22 mouse cellular contexts compared by ENCODE assay signal in the genomic region with DNA sequence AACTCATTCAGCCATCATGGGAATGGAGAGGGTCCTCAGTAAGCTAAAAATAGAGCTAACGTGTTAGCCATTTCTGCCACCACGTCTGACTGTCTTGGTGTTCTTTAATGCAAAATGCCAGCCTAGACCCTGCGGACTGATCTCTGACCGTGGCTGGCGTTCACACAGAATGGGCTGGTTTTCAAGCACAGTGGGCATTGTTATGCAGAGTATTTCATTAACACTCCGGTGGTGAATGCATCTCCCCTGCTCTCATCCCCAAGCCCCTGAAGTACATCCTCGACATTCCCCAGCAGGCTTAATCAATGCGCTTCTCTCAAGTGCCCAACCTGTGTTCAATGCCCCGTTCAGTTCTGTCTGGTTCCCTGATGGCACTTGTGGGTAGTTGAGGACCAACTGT.
DNase-seq lines count a peak whose midpoint lies in the region; ATAC-seq and TF ChIP-seq lines count a peak whose summit lies in the region.
"Had no signal": no experiment of that assay in that cellular context is flagged by ENCODE, and none has a peak within 500 bp of the region (broad histone marks: within the 10 kb centered on the region; RNA-seq: fewer than 3 reads in every experiment).

No protein-coding gene starts in this region.

- 29% methylated on average over 9 of the region's 9 CpGs for WGBS in forebrain, embryonic 10.5 days
- 18% methylated on average over 9 of the region's 9 CpGs for WGBS in forebrain, embryonic 11.5 days
- WGBS in hindbrain, embryonic 10.5 days = 25% methylated on average over 9 of the region's 9 CpGs
- WGBS in hindbrain, postnatal 0 days = 24% methylated on average over 9 of the region's 9 CpGs
- WGBS in midbrain, embryonic 12.5 days = 18% methylated on average over 9 of the region's 9 CpGs
- 75% methylated on average over 9 of the region's 9 CpGs for WGBS in lung, adult 2 months

- no peaks in the 10 kb centered on the region for H3K9me3 ChIP-seq in forebrain, embryonic 10.5 days
- no peaks in the 10 kb centered on the region for H3K9me3 ChIP-seq in forebrain, embryonic 11.5 days (ENCODE audit: control insufficient read depth, low read length)
- H3K9me3 ChIP-seq in hindbrain, embryonic 10.5 days = no peaks in the 10 kb centered on the region
- no peaks in the 10 kb centered on the region for H3K9me3 ChIP-seq in hindbrain, postnatal 0 days (ENCODE audit: low read length)
- H3K9me3 ChIP-seq in midbrain, embryonic 12.5 days = no peaks in the 10 kb centered on the region
- H3K9me3 ChIP-seq: hindbrain, embryonic 15.5 days; megakaryocyte, embryonic 14.5 days had no signal

- H3K4me1 ChIP-seq in forebrain, embryonic 10.5 days = peaks cover 18% of the 10 kb centered on the region
- H3K4me1 ChIP-seq in forebrain, embryonic 11.5 days (replicated peaks; ENCODE audit: control insufficient read depth, insufficient read depth, low read length) = peaks cover 4% of the 10 kb centered on the region; the same call in 1 of the 2 replicates
- H3K4me1 ChIP-seq in hindbrain, embryonic 10.5 days (replicated peaks) = peaks cover 37% of the 10 kb centered on the region
- peaks cover 3% of the 10 kb centered on the region; the same call in 1 of the 2 replicates for H3K4me1 ChIP-seq in hindbrain, postnatal 0 days (ENCODE audit: insufficient read depth, low read length)
- peaks cover 29% of the 10 kb centered on the region for H3K4me1 ChIP-seq in midbrain, embryonic 12.5 days
- peaks cover 2% of the 10 kb centered on the region; the same call in 1 of the 2 replicates for H3K4me1 ChIP-seq in lung, adult 2 months (ENCODE audit: control insufficient read depth, insufficient read depth, low read length)

- H3K4me3 ChIP-seq in forebrain, embryonic 10.5 days = no peak overlapping the region
- no peak overlapping the region for H3K4me3 ChIP-seq in forebrain, embryonic 11.5 days (ENCODE audit: low read depth, low read length)
- no peak overlapping the region for H3K4me3 ChIP-seq in hindbrain, embryonic 10.5 days
- H3K4me3 ChIP-seq in hindbrain, postnatal 0 days (ENCODE audit: low read length) = no peak overlapping the region
- no peak overlapping the region for H3K4me3 ChIP-seq in midbrain, embryonic 12.5 days
- H3K4me3 ChIP-seq in lung, adult 2 months (replicated peaks; ENCODE audit: extremely low read depth, low read depth, low read length) = no peak overlapping the region
- H3K4me3 ChIP-seq: gastrocnemius, adult 2 months; hindbrain, embryonic 15.5 days; megakaryocyte, embryonic 14.5 days; myocyte had no signal

- ATAC-seq in forebrain, embryonic 11.5 days (replicated peaks; ENCODE audit: low FRiP score) = no peak
- ATAC-seq in hindbrain, postnatal 0 days = no peak
- ATAC-seq in midbrain, embryonic 12.5 days (ENCODE audit: low FRiP score, low read depth) = no peak
- ATAC-seq: activated CD4-positive, CD25-positive, alpha-beta regulatory T cell, adult 4 months; intestine, postnatal 0 days had no signal

- H3K27ac ChIP-seq in forebrain, embryonic 10.5 days = peak overlapping the region; percentile 48; the same call in 1 of the 2 replicates
- H3K27ac ChIP-seq in forebrain, embryonic 11.5 days (ENCODE audit: low read depth, low read length) = no peak overlapping the region
- H3K27ac ChIP-seq in hindbrain, embryonic 10.5 days = peak overlapping the region; percentile 35; the same call in 1 of the 2 replicates
- no peak overlapping the region for H3K27ac ChIP-seq in hindbrain, postnatal 0 days
- peak overlapping the region; percentile 46; the same call in 1 of the 2 replicates for H3K27ac ChIP-seq in midbrain, embryonic 12.5 days (replicated peaks)
- H3K27ac ChIP-seq: gastrocnemius, adult 2 months; hindbrain, embryonic 15.5 days had no signal

- no peak for TF ChIP-seq CTCF in hindbrain, postnatal 0 days (IDR thresholded peaks at IDR 0.05; ENCODE audit: low read depth)
- TF ChIP-seq CTCF in lung, adult 2 months (IDR thresholded peaks at IDR 0.05; ENCODE audit: insufficient read depth, low read length) = no peak

- no peak for DNase-seq in forebrain, embryonic 10.5 days (ENCODE audit: extremely low spot score, low spot score)
- no peak for DNase-seq in forebrain, embryonic 11.5 days (ENCODE audit: low spot score)
- DNase-seq in hindbrain, embryonic 10.5 days (ENCODE audit: low spot score) = no peak
- DNase-seq in hindbrain, postnatal 0 days (ENCODE audit: low spot score) = no peak
- peak; percentile 87 for DNase-seq in ES-CJ7 (ENCODE audit: low read depth, low spot score)
- no peak for DNase-seq in lung, adult 2 months
- DNase-seq in T-cell, adult 2 months (ENCODE audit: low spot score) = no peak
- DNase-seq: adrenal gland, postnatal 14 days; cerebellum, adult 11-12 months; cerebellum, postnatal 14 days; embryo, embryonic 11 days; gastrocnemius, adult 2 months; lung, adult 18-20 months; right cerebral cortex, postnatal 14 days; thymus, postnatal 4 days had no signal

- H3K4me2 ChIP-seq in forebrain, embryonic 11.5 days (ENCODE audit: low read depth, low read length, severe bottlenecking) = no peak overlapping the region
- H3K4me2 ChIP-seq in hindbrain, postnatal 0 days (ENCODE audit: low read depth, low read length) = no peak overlapping the region
- no peak overlapping the region for H3K4me2 ChIP-seq in midbrain, embryonic 12.5 days (replicated peaks)
- H3K4me2 ChIP-seq: hindbrain, embryonic 15.5 days; liver, embryonic 11.5 days had no signal

- no peaks in the 10 kb centered on the region for H3K36me3 ChIP-seq in forebrain, embryonic 10.5 days (replicated peaks)
- H3K36me3 ChIP-seq in forebrain, embryonic 11.5 days (ENCODE audit: control insufficient read depth, insufficient read depth, low read length) = no peaks in the 10 kb centered on the region
- no peaks in the 10 kb centered on the region for H3K36me3 ChIP-seq in hindbrain, embryonic 10.5 days
- no peaks in the 10 kb centered on the region for H3K36me3 ChIP-seq in hindbrain, postnatal 0 days (ENCODE audit: insufficient read depth, low read length)
- no peaks in the 10 kb centered on the region for H3K36me3 ChIP-seq in midbrain, embryonic 12.5 days
- H3K36me3 ChIP-seq: hindbrain, embryonic 15.5 days had no signal

- no peak overlapping the region for H3K9ac ChIP-seq in forebrain, embryonic 11.5 days (ENCODE audit: low read length)
- H3K9ac ChIP-seq in hindbrain, postnatal 0 days (replicated peaks; ENCODE audit: low read length) = no peak overlapping the region
- no peak overlapping the region for H3K9ac ChIP-seq in midbrain, embryonic 12.5 days (replicated peaks)
- H3K9ac ChIP-seq: hindbrain, embryonic 15.5 days had no signal

- no peaks in the 10 kb centered on the region for H3K27me3 ChIP-seq in forebrain, embryonic 10.5 days (ENCODE audit: poor library complexity, severe bottlenecking)
- H3K27me3 ChIP-seq in forebrain, embryonic 11.5 days (ENCODE audit: control insufficient read depth, insufficient read depth, low read length) = no peaks in the 10 kb centered on the region
- H3K27me3 ChIP-seq in hindbrain, embryonic 10.5 days (ENCODE audit: insufficient read depth, poor library complexity, severe bottlenecking) = 0 out of 2 replicates have a peak, but pooled peaks cover 2% of the 10 kb centered on the region
- H3K27me3 ChIP-seq in hindbrain, postnatal 0 days (ENCODE audit: insufficient read depth, low read length) = no peaks in the 10 kb centered on the region
- peaks cover 7% of the 10 kb centered on the region; the same call in 1 of the 2 replicates for H3K27me3 ChIP-seq in midbrain, embryonic 12.5 days
- H3K27me3 ChIP-seq: hindbrain, embryonic 15.5 days had no signal

- no peak for TF ChIP-seq POLR2A in lung, adult 2 months (IDR thresholded peaks at IDR 0.05; ENCODE audit: borderline replicate concordance, extremely low read depth, low read depth, low read length)

Comparison
In these comparisons a context has a peak if more than half of its experiments do, and no peak if none do; other contexts are left out.
1. H3K27ac ChIP-seq: peak in forebrain, embryonic 10.5 days (single experiment), hindbrain, embryonic 10.5 days (single experiment) and midbrain, embryonic 12.5 days (single experiment); none in forebrain, embryonic 11.5 days (single experiment) and hindbrain, postnatal 0 days (single experiment).